Comparison of ENCODE assay signal across 8 mouse cellular contexts in the genomic region with DNA sequence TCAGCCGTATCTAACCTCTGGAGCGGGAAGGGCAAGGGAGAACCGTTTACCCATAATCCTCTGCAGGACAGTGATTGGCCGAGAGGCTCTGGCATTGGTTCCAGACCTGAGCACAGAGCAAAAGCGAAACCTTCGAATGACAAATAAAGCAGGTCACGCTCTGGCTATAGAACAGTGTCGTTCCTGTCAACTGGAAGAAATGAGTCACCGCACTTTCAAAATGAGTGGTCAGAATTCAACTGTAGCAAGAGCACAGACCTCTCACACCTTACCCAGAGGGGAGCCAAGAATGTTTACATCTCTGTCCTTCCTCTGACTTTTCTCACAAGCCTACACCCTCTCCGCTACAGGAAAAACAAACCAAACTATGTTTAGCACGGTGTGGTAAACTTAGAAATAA. TPM values are rescaled to one million over a fixed set of nuclear protein-coding genes. Genes with fewer than 3 reads are reported as not detected.
DNase-seq lines count a peak whose midpoint lies in the region; ATAC-seq and TF ChIP-seq lines count a peak whose summit lies in the region.

No protein-coding gene starts in this region.

- no peaks in the 10 kb centered on the region for H3K27me3 ChIP-seq in intestine, postnatal 0 days (replicated peaks; ENCODE audit: control insufficient read depth, insufficient read depth, low read length)

- H3K27ac ChIP-seq in embryonic fibroblast, embryonic 13.5 days (ENCODE audit: insufficient read depth, low read length) = peak overlapping the region; percentile 58
- H3K27ac ChIP-seq in intestine, postnatal 0 days (ENCODE audit: low read depth, low read length) = no peak overlapping the region
- H3K27ac ChIP-seq in macrophage = peak overlapping the region; percentile 59

- H3K9ac ChIP-seq in intestine, postnatal 0 days (ENCODE audit: low read depth, low read length) = no peak overlapping the region

- H3K9me3 ChIP-seq in intestine, postnatal 0 days (ENCODE audit: control insufficient read depth) = no peaks in the 10 kb centered on the region

- DNase-seq in frontal cortex, adult 2 months (ENCODE audit: extremely low spot score in 1 of 2, low spot score in 1 of 2) = no peak
- DNase-seq in A20 (ENCODE audit: low read depth, low spot score) = peak; percentile 97
- no peak for DNase-seq in cerebellum, adult 18-20 months
- no peak for DNase-seq in yolk sac, embryonic 10.5 days (ENCODE audit: low spot score)

- H3K4me3 ChIP-seq in embryonic fibroblast, embryonic 13.5 days (ENCODE audit: insufficient read depth, low read length) = no peak overlapping the region
- no peak overlapping the region for H3K4me3 ChIP-seq in intestine, postnatal 0 days (ENCODE audit: low read depth, low read length)
- H3K4me3 ChIP-seq in macrophage (ENCODE audit: inconsistent target) = peak overlapping the region; percentile 5; the same call in 1 of the 2 replicates

- TF ChIP-seq CTCF in embryonic fibroblast, embryonic 13.5 days (IDR thresholded peaks at IDR 0.05; ENCODE audit: borderline replicate concordance, insufficient read depth, low read length) = no peak
- no peak for TF ChIP-seq CTCF in intestine, postnatal 0 days (IDR thresholded peaks at IDR 0.05; ENCODE audit: low read depth)

- no peaks in the 10 kb centered on the region for H3K79me2 ChIP-seq in macrophage (ENCODE audit: inconsistent target)

- 0 out of 2 replicates have a peak, but pooled peaks have one; percentile 21 for ATAC-seq in frontal cortex, adult (ENCODE audit: low TSS enrichment)
- ATAC-seq in intestine, postnatal 0 days = peak; percentile 38; the same call in 1 of the 2 replicates

- H3K36me3 ChIP-seq in intestine, postnatal 0 days (ENCODE audit: control insufficient read depth, insufficient read depth) = no peaks in the 10 kb centered on the region
- H3K36me3 ChIP-seq in macrophage (ENCODE audit: inconsistent target) = no peaks in the 10 kb centered on the region

- TF ChIP-seq POLR2A in embryonic fibroblast, embryonic 13.5 days (IDR thresholded peaks at IDR 0.05; ENCODE audit: low read depth, low read length) = no peak

- no peak overlapping the region for H3K4me2 ChIP-seq in intestine, postnatal 0 days (replicated peaks; ENCODE audit: low read depth)

- no peaks in the 10 kb centered on the region for H3K4me1 ChIP-seq in embryonic fibroblast, embryonic 13.5 days (ENCODE audit: control insufficient read depth, insufficient read depth, low read length)
- no peaks in the 10 kb centered on the region for H3K4me1 ChIP-seq in intestine, postnatal 0 days (replicated peaks; ENCODE audit: control insufficient read depth, insufficient read depth, low read length)

- WGBS in intestine, postnatal 0 days = 59% methylated on average over 11 of the region's 11 CpGs
- WGBS in macrophage (ENCODE audit: missing documents) = 4% methylated on average over 11 of the region's 11 CpGs

RNA-seq across cellular contexts. Expression of a gene that starts 45.4 kb away (rescaled TPM):
- polyA plus RNA-seq in frontal cortex, adult 2 months (2012; rRNA removed) = 4.2 and 6.6 TPM in 2 replicates
- polyA plus RNA-seq in embryonic fibroblast, embryonic 13.5 days (2011; ENCODE audit: insufficient read length, low read depth, missing spikeins) = not detected in 2 replicates
- polyA plus RNA-seq in intestine, postnatal 0 days (2015; fragmentation: Nextera tagmentation; extraction: Ambion mirVana) = 0.20 and 0.37 TPM in 2 replicates
- 1 to 10 TPM in 4 of 26 experiments, under 1 TPM in 12, not detected in 10; 0.16 to 1.9 (median 0.52) TPM for total RNA-seq in macrophage (2018; cell fraction: chromatin; rRNA removed)
- under 1 TPM; 0.05 to 0.44 (median 0.19) TPM for total RNA-seq in macrophage (2018; cell fraction: cytosol; rRNA removed)
- 1 to 10 TPM in 3 of 26 experiments, under 1 TPM in 16, not detected in 7; 0.18 to 2.2 (median 0.56) TPM for total RNA-seq in macrophage (2018; cell fraction: nucleus; rRNA removed)
- polyA plus RNA-seq in macrophage (2018) = 0.19 to 0.25 TPM (median 0.20 TPM) in 3 replicates
